Mouse (Mus musculus): ENCODE results near the gene Vmn1r46.
"Not testable (repeated sequence)": the region's sequence is repeated elsewhere in the genome, so short reads cannot be mapped to it uniquely, and the experiment has no call there.

Gene Vmn1r46

DNA sequence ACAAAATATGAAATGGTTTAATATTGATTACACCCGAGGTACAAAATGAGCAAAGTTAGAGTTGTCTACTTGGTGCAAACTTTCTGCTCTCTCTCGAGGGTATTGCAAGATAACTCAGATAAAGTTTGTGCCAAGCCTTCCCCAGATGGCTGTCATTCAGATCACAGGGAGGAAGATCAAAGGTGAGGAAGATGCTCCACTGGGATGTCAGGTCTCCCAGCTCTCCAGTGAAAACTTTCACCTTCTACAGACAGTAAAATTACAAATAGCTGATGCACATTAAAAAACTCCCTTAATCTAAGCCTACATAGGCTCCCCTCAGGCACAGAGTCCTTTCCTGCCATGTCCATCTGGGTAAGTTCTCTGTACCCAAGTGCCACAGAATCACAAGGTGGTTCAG, at the start of gene Vmn1r46:
Vmn1r46 (plus strand) TSS at position 301 of the 400 bp plus-strand sequence.
- DNase-seq (ENCODE audit: low spot score): no peak

DNA sequence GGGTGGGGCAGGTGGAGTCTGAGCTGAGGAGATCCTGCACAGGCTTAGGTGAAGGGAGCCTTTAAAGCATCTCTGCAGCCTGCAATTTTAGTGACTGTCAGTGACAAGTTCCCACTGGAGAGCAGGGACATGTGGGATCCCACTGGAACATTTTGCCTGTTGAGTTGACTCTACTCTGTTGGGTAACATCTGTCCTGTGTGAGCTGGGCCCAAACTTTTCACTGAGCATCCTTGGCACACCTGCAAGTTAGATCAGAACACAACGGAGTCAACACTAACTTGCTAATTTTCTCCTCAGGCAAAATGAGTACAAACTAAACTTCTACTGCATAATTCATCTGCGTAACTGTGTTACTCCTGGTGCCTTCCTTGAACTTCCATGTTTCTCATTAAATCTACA, 28.6 kb upstream of the Vmn1r46 start, which contains the start of gene Vmn1r45:
Vmn1r45 (minus strand) TSS at position 101 of the 400 bp plus-strand sequence.
- DNase-seq (ENCODE audit: low spot score): not testable (repeated sequence)

DNA sequence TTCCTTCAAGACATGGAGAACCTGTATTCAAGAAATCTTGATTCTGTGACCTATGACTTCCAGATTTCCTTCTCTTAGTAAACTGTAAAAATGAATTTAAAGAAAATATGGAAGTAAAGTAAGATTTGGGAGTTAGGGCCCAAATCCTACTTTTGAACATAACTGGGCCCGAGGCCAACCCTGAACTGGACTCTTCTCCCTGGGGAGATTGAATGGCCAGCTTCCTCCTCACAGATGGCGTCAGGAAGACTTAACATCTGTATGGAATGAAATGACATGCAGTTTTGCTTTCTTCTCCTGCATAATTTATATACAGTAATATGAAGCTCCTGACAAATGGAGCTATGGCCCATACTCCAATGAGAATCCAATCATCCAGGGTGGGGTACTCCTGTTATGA, 28.2 kb upstream of the Vmn1r46 start:
- DNase-seq (ENCODE audit: low spot score): no peak

DNA sequence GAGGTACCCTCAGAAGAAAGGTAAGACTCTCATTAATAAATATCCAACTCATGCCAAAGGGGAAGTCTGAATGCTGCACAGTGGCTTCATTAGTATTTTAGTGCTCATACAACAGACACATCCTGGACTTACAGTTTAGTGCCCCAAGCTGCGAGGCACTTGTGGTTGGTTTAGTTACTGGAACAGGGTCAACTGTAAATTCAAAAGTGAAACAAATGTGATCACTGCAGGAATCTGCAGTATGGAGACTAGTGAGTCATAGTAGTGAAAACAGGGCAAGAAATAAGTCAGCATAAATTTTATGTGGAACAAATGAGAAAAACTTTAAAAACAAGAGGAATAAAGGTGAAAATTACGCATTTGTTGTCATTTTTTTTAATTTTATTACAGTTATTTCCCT, 15.6 kb upstream of the Vmn1r46 start:
- DNase-seq (ENCODE audit: low spot score): no peak

DNA sequence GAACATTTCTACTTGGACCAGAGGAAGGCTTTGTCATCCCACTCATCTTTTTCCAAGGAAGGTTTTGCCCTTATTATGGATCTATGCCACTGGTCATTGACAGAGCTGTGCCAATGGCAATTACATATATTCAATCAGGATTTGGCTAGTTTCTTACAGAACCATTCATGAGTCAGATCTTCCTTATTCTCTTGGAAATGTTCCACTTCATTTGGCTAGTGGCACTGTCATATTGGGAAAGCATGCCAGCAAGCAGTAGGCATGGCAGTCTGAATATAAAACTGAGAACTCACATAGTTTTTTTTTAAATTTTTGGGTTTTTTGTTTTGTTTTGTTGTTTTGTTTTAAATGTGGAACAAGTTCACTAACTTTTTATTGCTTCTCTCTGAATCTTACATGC, 2.8 kb upstream of the Vmn1r46 start:
- no peak for DNase-seq (ENCODE audit: low spot score)

DNA sequence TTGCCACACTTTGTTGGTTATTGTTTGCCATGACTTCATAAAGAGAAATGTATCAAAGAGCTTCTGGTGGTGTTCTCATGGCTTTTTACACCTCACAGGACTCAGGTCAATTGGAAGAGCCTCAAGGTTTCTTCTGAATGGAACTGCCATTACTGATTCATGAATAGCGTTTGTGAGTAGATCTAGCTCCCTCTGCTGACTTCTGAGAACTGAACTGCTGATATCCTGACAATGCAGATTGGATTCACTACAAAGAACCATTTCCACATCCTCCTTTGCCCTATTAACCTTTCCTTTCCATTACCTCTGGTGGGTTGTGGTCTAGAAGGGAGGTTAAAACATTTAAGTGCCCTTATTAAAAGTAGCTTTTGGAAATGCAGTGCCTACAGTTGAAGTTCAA, 16.9 kb downstream of the Vmn1r46 start:
- no peak for DNase-seq (ENCODE audit: low spot score)

DNA sequence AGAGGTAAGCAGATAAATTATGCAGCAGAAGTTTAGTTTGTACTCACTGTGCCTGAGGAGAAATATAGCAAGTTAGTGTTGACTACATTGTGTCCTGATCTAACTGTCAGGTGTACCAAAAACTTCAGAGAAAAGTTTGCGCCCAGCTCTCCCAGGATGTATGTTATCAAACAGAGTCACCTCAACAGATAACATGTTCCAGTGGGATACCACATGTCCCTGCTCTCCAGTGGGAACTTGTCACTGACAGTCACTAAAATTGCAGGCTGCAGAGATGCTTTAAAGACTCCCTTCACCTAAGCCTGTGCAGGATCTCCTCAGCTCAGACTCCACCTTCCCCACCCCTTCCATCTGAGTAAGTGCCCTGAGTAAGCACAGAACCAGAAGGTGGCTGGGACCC, 46.7 kb downstream of the Vmn1r46 start, which contains the start of gene Vmn1r47:
Vmn1r47 (plus strand) TSS at position 301 of the 400 bp plus-strand sequence.
- DNase-seq (ENCODE audit: low spot score): not testable (repeated sequence)

Data from testis, postnatal 14 days (tissue).